Mouse (Mus musculus): ENCODE data around the gene Cdc42ep5. TPM values are rescaled to one million over a fixed set of nuclear protein-coding genes. Genes with fewer than 3 reads are reported as not detected.

Gene Cdc42ep5
- polyA plus RNA-seq, 1 experiment from 2014 or later: 5.2 TPM

DNA sequence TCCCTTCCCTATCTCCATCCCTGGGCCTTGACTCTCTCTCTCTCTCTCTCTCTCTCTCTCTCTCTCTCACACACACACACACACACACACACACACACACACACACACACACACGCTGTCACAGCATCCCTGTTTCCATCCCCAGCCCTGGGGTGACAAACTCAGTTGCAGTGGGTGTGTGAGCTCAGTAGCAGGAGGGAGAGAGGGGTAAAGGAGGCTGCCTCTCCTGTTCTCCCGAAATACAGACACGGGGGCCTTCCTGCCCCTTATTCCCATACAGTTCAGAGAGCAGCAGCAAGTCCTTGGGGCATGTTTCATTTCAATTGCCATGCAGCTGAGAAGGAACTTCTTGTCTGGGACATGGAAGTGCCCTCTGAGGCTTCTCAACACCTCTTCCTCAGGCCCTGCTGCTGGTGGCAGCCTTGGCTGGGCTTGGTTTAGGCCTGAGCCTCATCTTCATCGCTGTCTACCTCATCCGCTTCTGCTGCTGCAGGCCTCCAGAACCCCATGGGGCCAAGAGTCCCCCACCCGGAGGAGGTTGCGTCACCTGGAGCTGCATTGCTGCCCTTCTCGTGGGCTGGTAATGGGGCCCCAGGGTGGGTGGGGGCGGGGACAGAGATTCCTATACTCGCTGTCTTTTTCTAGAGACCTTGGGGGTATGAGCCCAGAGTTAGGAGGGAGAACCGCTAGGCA lies 42.4 kb downstream of the Cdc42ep5 start:
- Histone ChIP-seq H3K36me3 (ENCODE audit: poor library complexity, severe bottlenecking) (peaks cover 20% of the 10 kb centered on the region), H3K27ac (peak overlapping the region; percentile 96), H3K9me3 (replicated peaks) (no peaks in the 10 kb centered on the region), H3K4me3 (peak overlapping the region; percentile 81), H3K4me1 (peaks cover 75% of the 10 kb centered on the region), H3K9ac (peak overlapping the region; percentile 94), H3K4me2 (peak overlapping the region; percentile 77), H3K27me3 (no peaks in the 10 kb centered on the region)
- no peak for ATAC-seq
- 29% methylated on average over 11 of the region's 11 CpGs for WGBS

DNA sequence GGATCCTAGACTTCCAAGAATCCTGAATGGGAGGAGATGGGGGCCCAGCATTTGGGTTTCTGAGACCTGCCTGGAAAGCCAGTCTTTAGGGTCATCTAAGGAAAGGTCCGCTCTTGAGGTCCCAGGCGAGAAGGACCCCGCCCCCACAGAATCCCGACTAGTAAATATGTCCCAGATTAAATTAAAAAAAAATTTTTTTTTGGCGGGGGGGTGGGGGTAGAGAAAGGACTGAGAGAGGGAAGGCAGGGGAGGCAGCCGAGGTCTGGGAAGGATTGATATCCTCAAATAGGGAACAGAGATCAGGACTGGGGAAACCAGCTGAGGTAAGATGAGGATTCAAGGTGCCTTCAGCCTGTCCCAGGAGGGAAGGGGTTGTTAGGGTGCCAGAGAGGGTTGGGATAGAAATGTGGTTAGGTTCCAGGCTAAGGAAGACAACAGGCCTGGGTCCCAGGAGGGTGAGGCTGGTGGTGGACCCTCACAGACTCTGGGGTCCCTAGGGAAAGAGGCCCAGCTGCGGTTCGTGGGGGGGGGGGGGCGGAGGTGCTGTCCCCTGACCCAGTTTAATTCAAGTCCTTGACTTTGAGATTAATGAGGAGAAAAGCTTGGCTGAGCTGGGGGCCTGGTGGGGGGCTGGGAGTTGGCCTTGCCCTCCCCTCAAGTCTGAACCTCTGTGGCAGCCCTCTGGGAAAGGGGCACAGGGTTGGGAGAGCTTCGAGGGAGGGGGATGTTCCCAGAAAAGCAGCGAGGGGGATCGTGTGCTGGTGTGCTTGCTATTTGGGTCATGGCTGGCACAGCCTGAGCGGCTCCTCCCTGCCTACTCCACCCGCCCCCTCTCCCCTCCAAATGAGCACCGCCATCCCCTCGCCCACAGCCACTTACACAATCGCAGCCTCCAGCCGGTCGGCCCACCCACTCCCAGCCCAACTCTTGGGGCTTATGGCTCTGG lies 44.4 kb downstream of the Cdc42ep5 start:
- Histone ChIP-seq H3K27me3 (no peaks in the 10 kb centered on the region), H3K4me1 (peaks cover 61% of the 10 kb centered on the region), H3K9me3 (replicated peaks) (no peaks in the 10 kb centered on the region), H3K27ac (peak overlapping the region; percentile 96), H3K4me3 (peak overlapping the region; percentile 81), H3K4me2 (peak overlapping the region; percentile 77), H3K9ac (peak overlapping the region; percentile 94), H3K36me3 (ENCODE audit: poor library complexity, severe bottlenecking) (peaks cover under 1% of the 10 kb centered on the region; the same call in 1 of the 2 replicates)
- ATAC-seq: peak; percentile 2
- WGBS: 6% methylated on average over 16 of the region's 19 CpGs

DNA sequence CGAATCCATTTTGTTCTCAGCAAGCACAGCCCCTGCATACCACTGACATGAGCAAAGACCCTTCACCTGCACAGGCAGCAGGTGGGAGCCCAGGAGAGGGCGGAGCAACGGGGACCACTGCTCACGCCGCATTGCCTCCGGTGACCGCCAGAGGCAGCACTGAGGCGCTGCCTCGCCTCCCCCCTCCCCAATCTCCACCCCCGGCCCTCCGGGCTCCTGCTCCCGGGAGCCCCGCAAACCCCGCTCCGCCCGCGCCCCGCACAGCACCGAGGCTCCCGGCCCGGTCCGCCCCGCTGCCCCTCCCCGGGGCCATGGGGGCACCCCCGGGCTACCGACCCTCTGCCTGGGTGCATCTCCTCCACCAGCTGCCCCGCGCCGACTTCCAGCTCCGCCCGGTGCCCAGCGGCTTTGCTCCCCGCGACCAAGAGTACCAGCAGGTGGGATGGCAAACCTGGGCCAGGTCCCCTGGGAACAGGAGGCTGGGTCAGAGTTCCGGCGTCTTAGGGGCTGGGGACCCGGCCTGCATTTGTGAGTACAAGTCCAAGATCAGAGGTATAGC lies 45.2 kb downstream of the Cdc42ep5 start, which contains the start of gene Ttyh1:
TSS of gene Ttyh1 (plus strand) at position 65 of the 559 bp plus-strand sequence.
- no peaks in the 10 kb centered on the region for H3K36me3 ChIP-seq (ENCODE audit: poor library complexity, severe bottlenecking)
- peak within 1 kb of the TSS; percentile 96 for H3K27ac ChIP-seq
- under 1% methylated on average over 30 of the region's 37 CpGs for WGBS
- peak within 1 kb of the TSS; percentile 77 for H3K4me2 ChIP-seq
- ATAC-seq: peak; percentile 5; the same call in 1 of the 2 replicates
- H3K9ac ChIP-seq: peak within 1 kb of the TSS; percentile 94
- peak within 1 kb of the TSS; percentile 81 for H3K4me3 ChIP-seq
- H3K4me1 ChIP-seq: peaks cover 52% of the 10 kb centered on the region
- H3K27me3 ChIP-seq: no peaks in the 10 kb centered on the region
- no peaks in the 10 kb centered on the region for H3K9me3 ChIP-seq (replicated peaks)

DNA sequence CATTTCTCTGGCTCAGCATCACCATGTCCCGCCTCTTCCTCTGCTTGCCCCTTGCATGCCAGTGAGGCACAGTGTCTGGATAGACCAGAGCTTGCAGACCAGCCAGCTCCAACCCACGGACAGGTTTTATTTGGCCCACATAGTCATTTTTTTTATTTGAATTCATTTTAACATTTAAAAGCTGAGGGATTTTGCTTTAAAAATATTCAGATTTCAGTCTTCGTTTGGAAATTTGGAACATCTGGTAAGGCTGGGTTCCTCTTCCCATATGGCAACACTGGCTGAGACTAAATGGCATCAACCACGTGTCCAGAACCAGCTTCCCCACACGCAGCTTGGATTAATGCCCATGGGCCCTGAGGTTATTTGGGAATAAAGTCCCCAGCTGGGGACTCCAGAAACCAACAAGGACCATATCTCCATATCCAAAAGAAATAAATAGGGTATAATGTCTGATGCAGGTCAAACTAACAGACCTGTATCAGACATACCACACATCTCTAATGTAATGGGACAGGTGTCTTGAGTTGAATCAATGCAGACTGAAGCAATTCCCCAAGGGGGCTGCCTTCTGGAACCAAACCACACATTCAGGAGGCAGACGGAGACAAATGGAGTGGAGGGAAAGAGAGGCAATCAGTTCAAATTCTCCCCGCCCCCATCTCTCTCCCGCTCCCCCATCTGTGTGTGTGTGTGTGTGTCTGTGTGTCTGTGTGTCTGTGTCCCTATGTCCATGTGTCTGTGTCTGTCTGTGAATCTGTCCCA lies 47.4 kb downstream of the Cdc42ep5 start:
- ATAC-seq: no peak
- H3K4me2 ChIP-seq: no peak overlapping the region
- H3K27ac ChIP-seq: peak overlapping the region; percentile 51; the same call in 1 of the 2 replicates
- no peak overlapping the region for H3K9ac ChIP-seq
- H3K27me3 ChIP-seq: no peaks in the 10 kb centered on the region
- H3K4me1 ChIP-seq: peaks cover 31% of the 10 kb centered on the region
- no peaks in the 10 kb centered on the region for H3K9me3 ChIP-seq (replicated peaks)
- WGBS: 73% methylated on average over 8 of the region's 8 CpGs
- H3K36me3 ChIP-seq (ENCODE audit: poor library complexity, severe bottlenecking): no peaks in the 10 kb centered on the region
- H3K4me3 ChIP-seq: no peak overlapping the region

DNA sequence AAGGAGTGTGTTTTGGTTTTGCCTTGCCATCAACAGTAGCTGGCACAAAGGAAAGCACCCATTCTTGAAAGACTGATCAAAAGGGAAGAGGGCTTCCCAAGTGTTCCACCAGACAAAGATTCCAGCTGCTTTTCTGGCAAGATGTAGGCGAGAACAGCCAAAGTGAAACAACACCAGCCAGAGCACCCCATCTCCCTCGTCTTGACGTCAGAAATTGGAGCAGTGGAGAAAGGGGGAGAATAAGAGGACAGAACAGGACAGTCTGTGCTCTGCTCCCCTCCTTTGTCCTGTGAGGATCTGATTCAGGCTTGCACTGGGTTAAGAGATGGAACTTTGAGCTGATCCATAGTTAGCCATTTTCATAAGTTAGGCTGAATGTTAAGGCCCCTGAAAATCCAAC lies 52.9 kb downstream of the Cdc42ep5 start:
- H3K4me3 ChIP-seq: no peak overlapping the region
- H3K27ac ChIP-seq: no peak overlapping the region; the same call in 1 of the 2 replicates
- no peak overlapping the region for H3K9ac ChIP-seq
- H3K9me3 ChIP-seq (replicated peaks): no peaks in the 10 kb centered on the region
- WGBS: 37% methylated on average over 3 of the region's 3 CpGs
- no peak for ATAC-seq
- H3K4me2 ChIP-seq: no peak overlapping the region
- H3K36me3 ChIP-seq (ENCODE audit: poor library complexity, severe bottlenecking): no peaks in the 10 kb centered on the region
- 0 out of 2 replicates have a peak, but pooled peaks cover 3% of the 10 kb centered on the region for H3K4me1 ChIP-seq
- H3K27me3 ChIP-seq: no peaks in the 10 kb centered on the region

DNA sequence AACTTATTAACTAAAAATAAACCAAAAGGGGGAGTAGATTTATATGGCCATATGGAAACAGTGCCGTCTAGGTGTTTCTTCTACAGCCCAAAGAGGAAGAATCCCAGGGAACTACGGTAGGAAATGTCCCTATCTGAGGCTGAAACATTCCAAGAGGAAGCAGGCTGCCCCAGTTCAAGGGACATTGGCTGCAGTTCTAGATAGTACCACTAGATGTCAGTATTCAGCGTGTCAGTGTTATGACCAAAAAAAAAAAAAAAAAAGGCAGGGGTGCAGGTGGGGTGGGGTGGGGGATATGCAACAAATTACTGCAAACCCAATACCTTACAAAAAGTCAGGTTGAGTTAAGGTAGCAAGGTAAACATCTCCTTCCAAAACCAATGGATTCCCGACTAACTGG lies 61.2 kb downstream of the Cdc42ep5 start:
- no peaks in the 10 kb centered on the region for H3K36me3 ChIP-seq (ENCODE audit: poor library complexity, severe bottlenecking)
- no peaks in the 10 kb centered on the region for H3K27me3 ChIP-seq
- no peaks in the 10 kb centered on the region for H3K4me1 ChIP-seq
- H3K9ac ChIP-seq: no peak overlapping the region
- H3K9me3 ChIP-seq (replicated peaks): no peaks in the 10 kb centered on the region
- 15% methylated on average over 4 of the region's 4 CpGs for WGBS
- H3K4me3 ChIP-seq: no peak overlapping the region
- ATAC-seq: no peak
- H3K4me2 ChIP-seq: no peak overlapping the region
- H3K27ac ChIP-seq: no peak overlapping the region

Other genes with a start within 250 kb of the Cdc42ep5 start
- not detected in 2 replicates for gene Lilra6, start 249.4 kb downstream of the Cdc42ep5 start, polyA plus RNA-seq (2015; fragmentation: Nextera tagmentation; extraction: Ambion mirVana)
- gene Lair1, start 101.7 kb downstream of the Cdc42ep5 start, polyA plus RNA-seq (2015; fragmentation: Nextera tagmentation; extraction: Ambion mirVana): 1.9 and 2.5 TPM in 2 replicates
- gene Ttyh1, start 45.5 kb downstream of the Cdc42ep5 start, polyA plus RNA-seq (2015; fragmentation: Nextera tagmentation; extraction: Ambion mirVana): 121 and 149 TPM in 2 replicates
- gene Leng8, start 27.8 kb downstream of the Cdc42ep5 start, polyA plus RNA-seq (2015; fragmentation: Nextera tagmentation; extraction: Ambion mirVana): 61.3 and 71.1 TPM in 2 replicates
- gene Leng9, start 14.5 kb downstream of the Cdc42ep5 start, polyA plus RNA-seq (2015; fragmentation: Nextera tagmentation; extraction: Ambion mirVana): 3.5 and 3.9 TPM in 2 replicates
- gene Lilra5, start 72.9 kb upstream of the Cdc42ep5 start, polyA plus RNA-seq (2015; fragmentation: Nextera tagmentation; extraction: Ambion mirVana): not detected in 2 replicates
- gene Ncr1, start 172.9 kb upstream of the Cdc42ep5 start, polyA plus RNA-seq (2015; fragmentation: Nextera tagmentation; extraction: Ambion mirVana): not detected in 2 replicates
- gene Gp6, start 232.9 kb upstream of the Cdc42ep5 start, polyA plus RNA-seq (2015; fragmentation: Nextera tagmentation; extraction: Ambion mirVana): 0.05 TPM in 2 replicates

All from forebrain, embryonic 13.5 days (tissue).